Mouse (Mus musculus) ES-Bruce4 (cell line): ENCODE data around the gene Ldlrad2.

Experiments
- EP300 ChIP-seq: IDR thresholded peaks from 2 replicates; pipeline ENCODE4 v1.6.1; 2011; ENCODE audit warnings: low read depth, low read length; ENCODE audit not compliant: insufficient read depth
- POLR2A ChIP-seq: IDR thresholded peaks from one replicate; pipeline ENCODE4 v1.8.1; 2011; ENCODE audit warnings: low read length; ENCODE audit not compliant: insufficient read depth

- TF ChIP-seq POLR2A (no peak), EP300 (no peak)
Measured at GRCm38 (mm10) chr4:137574469-137574868, at the start of gene Ldlrad2.
